Mouse (Mus musculus) myocyte (in vitro differentiated cells): ENCODE measurements at regions not wholly inside any gene's neighbourhood (a gene's known extent, or its start where the extent isn't known, plus 50 kb on each side); places are given as distances from the start of the nearest gene placed in this dataset.

Experiments used
- CEBPB ChIP-seq: IDR thresholded peaks from 2 replicates; pipeline ENCODE4 v1.6.1; 2011; ENCODE audit warnings: mild to moderate bottlenecking, moderate library complexity; ENCODE audit not compliant: poor library complexity, insufficient read depth, severe bottlenecking
- E2F4 ChIP-seq: IDR thresholded peaks from one replicate; pipeline ENCODE4 v1.6.1; 2011; ENCODE audit warnings: mild to moderate bottlenecking, control low read depth, moderate library complexity; ENCODE audit not compliant: insufficient read depth
- MAX ChIP-seq: IDR thresholded peaks from one replicate; pipeline ENCODE4 v1.6.1; 2011; ENCODE audit warnings: low read depth, mild to moderate bottlenecking, control low read depth
- MYOD1 ChIP-seq, 3 experiments: IDR thresholded peaks; one replicate each; pipeline ENCODE4 v1.6.1; 2011; ENCODE audit warnings: control low read depth in 2 of 3, low read depth in 2 of 3, mild to moderate bottlenecking in 2 of 3, moderate library complexity in 1 of 3; ENCODE audit not compliant: insufficient read length in 2 of 3, control insufficient read depth in 1 of 3
- POLR2A ChIP-seq: IDR thresholded peaks from one replicate; pipeline ENCODE4 v1.6.1; 2011; ENCODE audit warnings: low read depth, mild to moderate bottlenecking, control low read depth, moderate library complexity; ENCODE audit not compliant: insufficient read length
- POLR2AphosphoS2 ChIP-seq: IDR thresholded peaks from one replicate; pipeline ENCODE4 v1.6.1; 2011; ENCODE audit warnings: low read depth, control low read depth; ENCODE audit not compliant: insufficient read length
- REST ChIP-seq: IDR thresholded peaks from one replicate; pipeline ENCODE4 v1.6.1; 2011; ENCODE audit warnings: mild to moderate bottlenecking, control low read depth, moderate library complexity; ENCODE audit not compliant: insufficient read depth, insufficient read length
- SRF ChIP-seq: IDR thresholded peaks from one replicate; pipeline ENCODE4 v1.6.1; 2011; ENCODE audit warnings: low read depth; ENCODE audit not compliant: control insufficient read depth, insufficient read length
- TCF12 ChIP-seq: IDR thresholded peaks from one replicate; pipeline ENCODE4 v1.6.1; 2011; ENCODE audit warnings: mild to moderate bottlenecking, control low read depth; ENCODE audit not compliant: poor library complexity, insufficient read depth, severe bottlenecking
- USF1 ChIP-seq: IDR thresholded peaks from one replicate; pipeline ENCODE4 v1.6.1; 2011; ENCODE audit warnings: low read depth, mild to moderate bottlenecking, control low read depth, moderate library complexity

GRCm38 (mm10) chr10:105660761-105661160 is 86.5 kb upstream of the Tmtc2 start:
- TF ChIP-seq POLR2AphosphoS2 (no peak), POLR2A (no peak), TCF12 (no peak), E2F4 (no peak), MYOD1 (IDR thresholded peaks at IDR 0.05; ENCODE audit: control insufficient read depth in 1 of 3, insufficient read length in 2 of 3, low read depth in 2 of 3) (no peak), CEBPB (no peak), USF1 (no peak), MAX (no peak), REST (no peak), SRF (no peak)
